Comparison of ENCODE assay signal across 25 mouse cellular contexts in genomic region chr19:38678655-38679054, GRCm38 (mm10).
DNase-seq lines count a peak whose midpoint lies in the region; ATAC-seq and TF ChIP-seq lines count a peak whose summit lies in the region.
"Had no signal": no experiment of that assay in that cellular context is flagged by ENCODE, and none has a peak within 500 bp of the region (broad histone marks: within the 10 kb centered on the region; RNA-seq: fewer than 3 reads in every experiment).

No protein-coding gene starts in this region.

- H3K4me1 ChIP-seq in embryonic facial prominence, embryonic 14.5 days (ENCODE audit: control insufficient read depth, insufficient read depth, low read length): peaks cover 3% of the 10 kb centered on the region; the same call in 1 of the 2 replicates
- H3K4me1 ChIP-seq in embryonic facial prominence, embryonic 10.5 days: peaks cover 22% of the 10 kb centered on the region
- H3K4me1 ChIP-seq in kidney, adult 2 months (ENCODE audit: control insufficient read depth, insufficient read depth, low read length): no peaks in the 10 kb centered on the region
- H3K4me1 ChIP-seq in limb, embryonic 15.5 days: 0 out of 2 replicates have a peak, but pooled peaks cover 3% of the 10 kb centered on the region
- H3K4me1 ChIP-seq: forebrain, embryonic 13.5 days; forebrain, embryonic 15.5 days had no signal

- TF ChIP-seq CTCF in kidney, adult 2 months (conservative IDR thresholded peaks at IDR 0.05; ENCODE audit: insufficient read depth, insufficient read length, low read depth, low read length): no peak

- H3K4me2 ChIP-seq in embryonic facial prominence, embryonic 14.5 days (ENCODE audit: low read depth, low read length): no peak overlapping the region
- H3K4me2 ChIP-seq in limb, embryonic 15.5 days: no peak overlapping the region
- H3K4me2 ChIP-seq: embryonic facial prominence, embryonic 13.5 days; forebrain, embryonic 13.5 days; forebrain, embryonic 15.5 days had no signal

- 79% methylated on average over 5 of the region's 5 CpGs for WGBS in embryonic facial prominence, embryonic 14.5 days
- WGBS in embryonic facial prominence, embryonic 10.5 days: 94% methylated on average over 5 of the region's 5 CpGs
- WGBS in kidney, adult 2 months: 80% methylated on average over 5 of the region's 5 CpGs
- 63% methylated on average over 5 of the region's 5 CpGs for WGBS in limb, embryonic 15.5 days

- H3K9me3 ChIP-seq in embryonic facial prominence, embryonic 14.5 days (ENCODE audit: control insufficient read depth, low read length): no peaks in the 10 kb centered on the region
- no peaks in the 10 kb centered on the region for H3K9me3 ChIP-seq in embryonic facial prominence, embryonic 10.5 days
- no peaks in the 10 kb centered on the region for H3K9me3 ChIP-seq in limb, embryonic 15.5 days
- H3K9me3 ChIP-seq: embryonic facial prominence, embryonic 13.5 days; forebrain, embryonic 13.5 days; forebrain, embryonic 15.5 days; G1E had no signal

- no peaks in the 10 kb centered on the region for H3K36me3 ChIP-seq in embryonic facial prominence, embryonic 14.5 days (ENCODE audit: control insufficient read depth, insufficient read depth, low read length)
- H3K36me3 ChIP-seq in embryonic facial prominence, embryonic 10.5 days (replicated peaks): no peaks in the 10 kb centered on the region
- H3K36me3 ChIP-seq in kidney, adult 2 months (ENCODE audit: control insufficient read depth, insufficient read depth, low read length): no peaks in the 10 kb centered on the region
- no peaks in the 10 kb centered on the region for H3K36me3 ChIP-seq in limb, embryonic 15.5 days
- H3K36me3 ChIP-seq: embryonic facial prominence, embryonic 13.5 days; forebrain, embryonic 15.5 days; G1E had no signal

- no peak overlapping the region for H3K27ac ChIP-seq in embryonic facial prominence, embryonic 14.5 days (replicated peaks; ENCODE audit: low read depth, low read length)
- H3K27ac ChIP-seq in embryonic facial prominence, embryonic 10.5 days (replicated peaks): no peak overlapping the region
- H3K27ac ChIP-seq in kidney, adult 2 months (ENCODE audit: insufficient read depth, low read depth, low read length): no peak overlapping the region
- H3K27ac ChIP-seq in limb, embryonic 15.5 days: no peak overlapping the region
- H3K27ac ChIP-seq: embryonic facial prominence, embryonic 13.5 days; forebrain, embryonic 13.5 days; forebrain, embryonic 15.5 days had no signal

- no peak overlapping the region for H3K9ac ChIP-seq in embryonic facial prominence, embryonic 14.5 days (ENCODE audit: low read depth, low read length)
- no peak overlapping the region for H3K9ac ChIP-seq in limb, embryonic 15.5 days
- H3K9ac ChIP-seq: embryonic facial prominence, embryonic 13.5 days; forebrain, embryonic 13.5 days; forebrain, embryonic 15.5 days had no signal

- intact Hi-C loops in heart, postnatal 14 days (cut with DNase I): no loop called here
- intact Hi-C loops in left cerebral cortex, postnatal 36 days (cut with DNase I): no loop called here

- H3K27me3 ChIP-seq in embryonic facial prominence, embryonic 14.5 days (replicated peaks; ENCODE audit: control insufficient read depth, insufficient read depth, low read length): no peaks in the 10 kb centered on the region
- no peaks in the 10 kb centered on the region for H3K27me3 ChIP-seq in embryonic facial prominence, embryonic 10.5 days (replicated peaks; ENCODE audit: low read depth, poor library complexity, severe bottlenecking)
- H3K27me3 ChIP-seq in kidney, adult 2 months (replicated peaks; ENCODE audit: control insufficient read depth, insufficient read depth, low read length): no peaks in the 10 kb centered on the region
- H3K27me3 ChIP-seq in limb, embryonic 15.5 days: no peaks in the 10 kb centered on the region
- H3K27me3 ChIP-seq: CH12.LX; embryonic facial prominence, embryonic 13.5 days; forebrain, embryonic 13.5 days; forebrain, embryonic 15.5 days; Patski had no signal

- TF ChIP-seq POLR2A in kidney, adult 2 months (IDR thresholded peaks at IDR 0.05; ENCODE audit: low read depth, low read length): no peak

- ATAC-seq in embryonic facial prominence, embryonic 14.5 days (ENCODE audit: low read depth): no peak
- ATAC-seq in limb, embryonic 15.5 days (ENCODE audit: insufficient number of reproducible peaks, low FRiP score, low TSS enrichment, low read depth): peak; percentile 75; the same call in 1 of the 2 replicates
- ATAC-seq: activated CD4-positive, CD25-positive, alpha-beta regulatory T cell, adult 4 months; CD4-positive, CD25-positive, alpha-beta regulatory T cell, adult 4 months; forebrain, embryonic 13.5 days; forebrain, embryonic 15.5 days; Patski had no signal

- peak; percentile 56 for DNase-seq in embryonic facial prominence, embryonic 14.5 days (ENCODE audit: low spot score)
- DNase-seq in embryonic facial prominence, embryonic 10.5 days (ENCODE audit: low spot score): no peak
- peak; percentile 71 for DNase-seq in heart, adult 11 months
- no peak for DNase-seq in heart, postnatal 14 days
- peak; percentile 40 for DNase-seq in kidney, adult 2 months
- DNase-seq in kidney, adult 8-10 months: no peak
- no peak for DNase-seq in left cerebral cortex, postnatal 36 days (ENCODE audit: low spot score in 2 of 2)
- DNase-seq: adrenal gland, adult 8-10 months; adrenal gland, postnatal 14 days; adrenal gland, postnatal 36 days; B cell, adult 2 months; cerebellum, adult 11-12 months; cerebellum, adult 2 months; cerebellum, adult 9-10 months; cerebellum, postnatal 10 days; cerebellum, postnatal 25 days had no signal

- no peak overlapping the region for H3K4me3 ChIP-seq in embryonic facial prominence, embryonic 14.5 days (ENCODE audit: low read depth, low read length)
- no peak overlapping the region for H3K4me3 ChIP-seq in embryonic facial prominence, embryonic 10.5 days
- H3K4me3 ChIP-seq in kidney, adult 2 months (ENCODE audit: insufficient read depth, low read depth, low read length): no peak overlapping the region
- no peak overlapping the region for H3K4me3 ChIP-seq in limb, embryonic 15.5 days
- H3K4me3 ChIP-seq: embryonic facial prominence, embryonic 13.5 days; forebrain, embryonic 13.5 days; forebrain, embryonic 15.5 days had no signal

Comparison
In these comparisons a context has a peak if more than half of its experiments do, and no peak if none do; other contexts are left out.
1. DNase-seq: peak in embryonic facial prominence, embryonic 14.5 days (single experiment), heart, adult 11 months (single experiment) and kidney, adult 2 months (single experiment); none in embryonic facial prominence, embryonic 10.5 days (single experiment), heart, postnatal 14 days (0 of 2), kidney, adult 8-10 months (0 of 2) and left cerebral cortex, postnatal 36 days (0 of 2).